Mouse (Mus musculus) layer of hippocampus, adult 2 months (tissue): ENCODE data around the gene Pou2f2. TPM values are rescaled to one million over a fixed set of nuclear protein-coding genes. Genes with fewer than 3 reads are reported as not detected.
A peak's percentile ranks its signal among the peaks of the same experiment; 100 is the strongest.
"Not testable (repeated sequence)": the region's sequence is repeated elsewhere in the genome, so short reads cannot be mapped to it uniquely, and the experiment has no call there.

Source experiments
- DNase-seq, 2 experiments: peaks; one replicate each; pipeline ENCODE4 v3.0.0; 2022; ENCODE audit warnings: low spot score in 2 of 2
- H3K27ac ChIP-seq: fragments of 200-600 bp; 2 replicates; pipeline ENCODE4 v1.8.1; 2022
- H3K4me3 ChIP-seq: fragments of 200-600 bp; 2 replicates; pipeline ENCODE4 v1.8.1; 2022; ENCODE audit warnings: mild to moderate bottlenecking
- CTCF ChIP-seq: fragments of 200-600 bp; conservative IDR thresholded peaks from 2 replicates; pipeline ENCODE4 v1.8.1; 2022; ENCODE audit warnings: antibody characterized with exemption, mild to moderate bottlenecking, moderate library complexity
- microRNA-seq, 2 experiments: library from miRNA; unstranded; fragments of <30 nt; microRNA quantifications; one replicate each; pipeline ENCODE4 v1.2.0; 2021
- total RNA-seq, 2 experiments: library from RNA; stranded (reverse); gene quantifications; 2 replicates each; pipeline ENCODE4 v1.2.3; 2021

Pou2f2 gene
- total RNA-seq, 2 experiments from 2014 or later, result 8.2 to 8.5 TPM

DNA sequence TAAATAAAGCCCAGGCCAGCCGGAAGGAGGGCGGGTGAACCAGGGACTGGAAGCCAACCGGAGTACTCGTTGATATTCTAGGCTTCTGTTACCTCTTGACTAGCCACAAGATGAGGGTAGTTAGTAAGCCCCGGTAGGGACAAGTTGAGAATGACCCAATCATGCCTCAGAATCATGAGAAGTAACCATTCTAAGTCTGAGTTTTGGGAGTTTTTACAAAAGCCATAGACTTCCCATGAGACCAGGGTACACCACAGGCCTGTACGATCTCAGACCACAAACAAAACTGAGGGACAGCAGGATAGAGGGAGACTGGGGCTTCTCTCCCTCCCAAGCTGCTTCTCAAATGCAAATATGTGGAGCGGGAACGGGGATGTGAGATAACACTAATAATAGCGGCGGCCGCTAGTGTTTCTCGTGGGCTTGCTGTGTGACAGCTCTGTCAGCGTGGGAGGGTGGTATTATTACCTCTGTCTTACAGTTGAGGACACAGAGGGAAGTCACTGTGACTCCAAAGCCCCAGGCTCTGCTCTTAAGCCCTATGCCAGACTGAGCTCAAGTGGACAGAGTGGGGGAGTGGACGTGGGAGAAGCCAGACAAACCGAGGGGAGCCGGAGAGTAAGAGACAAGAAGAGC, 130.1 kb downstream of the Pou2f2 start:
- no peak for TF ChIP-seq CTCF
- Histone ChIP-seq H3K4me3 (no peak overlapping the region), H3K27ac (peak overlapping the region; percentile 67)
- DNase-seq, result no peak

GRCm38 (mm10) chr7:25047363-25047762, 132.2 kb downstream of the Pou2f2 start:
- peak overlapping the region; percentile 67; the same call in 1 of the 2 replicates for H3K27ac ChIP-seq
- TF ChIP-seq CTCF, result no peak
- peak; percentile 60 to 72 for DNase-seq
- no peak overlapping the region for H3K4me3 ChIP-seq

- DNase-seq, H3K4me3 ChIP-seq: not testable (repeated sequence)
- H3K27ac ChIP-seq, result peak overlapping the region; percentile 65; the same call in 1 of the 2 replicates
These were observed 134.9 kb downstream of the Pou2f2 start for GRCm38 (mm10) chr7:25044599-25044998.

GRCm38 (mm10) chr7:25041921-25042320, 137.6 kb downstream of the Pou2f2 start:
- Histone ChIP-seq H3K4me3 (no peak overlapping the region), H3K27ac (peak overlapping the region; percentile 54; the same call in 1 of the 2 replicates)
- DNase-seq, result no peak
- TF ChIP-seq CTCF, result no peak

Small RNA genes within 50 kb of the gene (microRNA-seq; reads per million reads assigned to microRNA genes)
- gene Mir6537, result 0 reads per million in 2 experiments
- gene Mir7048, result 0 to 1.1 reads per million in 2 experiments

Other genes starting within 250 kb of the Pou2f2 start
- gene Gm4881, start 235.2 kb downstream of the Pou2f2 start, total RNA-seq, result not detected
- 100 to 1,000 TPM; 275 to 315 TPM for gene Rabac1, start 207.0 kb downstream of the Pou2f2 start, total RNA-seq
- gene Atp1a3, start 173.8 kb downstream of the Pou2f2 start, total RNA-seq, result 1,000 to 10,000 TPM; 2,443 to 2,563 TPM
- gene Grik5, start 107.4 kb downstream of the Pou2f2 start, total RNA-seq, result 100 to 1,000 TPM; 247 to 248 TPM
- 10 to 100 TPM; 29.3 to 30.3 TPM for gene Zfp574, start 107.2 kb downstream of the Pou2f2 start, total RNA-seq
- gene Dedd2, start 40.9 kb upstream of the Pou2f2 start, total RNA-seq, result 10 to 100 TPM; 23.7 to 24.1 TPM
- 10 to 100 TPM; 10.5 to 12.7 TPM for gene Zfp526, start 41.7 kb upstream of the Pou2f2 start, total RNA-seq
- 100 to 1,000 TPM; 206 to 220 TPM for gene Gsk3a, start 58.1 kb upstream of the Pou2f2 start, total RNA-seq
- 10 to 100 TPM; 40.3 to 45.1 TPM for gene Erf, start 71.0 kb upstream of the Pou2f2 start, total RNA-seq
- 100 to 1,000 TPM; 218 to 225 TPM for gene Cic, start 88.0 kb upstream of the Pou2f2 start, total RNA-seq
- gene Pafah1b3, start 118.3 kb upstream of the Pou2f2 start, total RNA-seq, result 10 to 100 TPM; 16.9 to 21.0 TPM
- gene Prr19, start 121.7 kb upstream of the Pou2f2 start, total RNA-seq, result not detected
- 10 to 100 TPM; 27.4 to 27.8 TPM for gene Tmem145, start 126.4 kb upstream of the Pou2f2 start, total RNA-seq
- gene Megf8, start 137.4 kb upstream of the Pou2f2 start, total RNA-seq, result 100 to 1,000 TPM in 1 of 2 experiments, 10 to 100 TPM in 1; 96.9 to 100 TPM
- not detected for gene Cnfn, start 190.0 kb upstream of the Pou2f2 start, total RNA-seq
- 1 to 10 TPM; 9.1 to 10.0 TPM for gene Lipe, start 219.0 kb upstream of the Pou2f2 start, total RNA-seq
- not detected for gene Cxcl17, start 233.2 kb upstream of the Pou2f2 start, total RNA-seq